In genomic region chr1:173317925-173318477, GRCm38 (mm10) we compare ENCODE assay signal across 40 mouse cellular contexts. TPM values are rescaled to one million over a fixed set of nuclear protein-coding genes. Genes with fewer than 3 reads are reported as not detected.
"Had no signal": no experiment of that assay in that cellular context is flagged by ENCODE, and none has a peak within 500 bp of the region (broad histone marks: within the 10 kb centered on the region; RNA-seq: fewer than 3 reads in every experiment).

No protein-coding gene starts in this region.

- H3K4me3 ChIP-seq: gastrocnemius, adult 2 months; heart, embryonic 13.5 days; heart, embryonic 15.5 days; hindbrain, embryonic 13.5 days; hindbrain, embryonic 15.5 days; kidney, embryonic 15.5 days; left cerebral cortex, adult 2 months; limb, embryonic 13.5 days; limb, embryonic 15.5 days; liver, embryonic 13.5 days; liver, embryonic 15.5 days had no signal

- H3K27ac ChIP-seq: gastrocnemius, adult 2 months; heart, embryonic 13.5 days; heart, embryonic 15.5 days; hindbrain, embryonic 13.5 days; hindbrain, embryonic 15.5 days; hindbrain, postnatal 0 days; kidney, embryonic 15.5 days; kidney, postnatal 0 days; left cerebral cortex, adult 2 months; limb, embryonic 13.5 days; limb, embryonic 15.5 days; liver, embryonic 13.5 days; liver, embryonic 15.5 days had no signal

- H3K9me3 ChIP-seq: heart, embryonic 13.5 days; heart, embryonic 15.5 days; hindbrain, embryonic 13.5 days; hindbrain, embryonic 15.5 days; kidney, embryonic 15.5 days; limb, embryonic 13.5 days; limb, embryonic 15.5 days; liver, embryonic 13.5 days; liver, embryonic 15.5 days had no signal

- H3K9ac ChIP-seq: heart, embryonic 13.5 days; heart, embryonic 15.5 days; hindbrain, embryonic 13.5 days; hindbrain, embryonic 15.5 days; kidney, embryonic 15.5 days; limb, embryonic 13.5 days; limb, embryonic 15.5 days; liver, embryonic 13.5 days; liver, embryonic 15.5 days had no signal

- H3K36me3 ChIP-seq: heart, embryonic 13.5 days; heart, embryonic 15.5 days; hindbrain, embryonic 13.5 days; hindbrain, embryonic 15.5 days; kidney, embryonic 15.5 days; limb, embryonic 13.5 days; limb, embryonic 15.5 days; liver, embryonic 13.5 days; liver, embryonic 15.5 days had no signal

- H3K27me3 ChIP-seq: heart, embryonic 13.5 days; heart, embryonic 15.5 days; hindbrain, embryonic 13.5 days; hindbrain, embryonic 15.5 days; kidney, embryonic 15.5 days; limb, embryonic 13.5 days; limb, embryonic 15.5 days; liver, embryonic 13.5 days; liver, embryonic 15.5 days had no signal

- ATAC-seq: hindbrain, postnatal 0 days; intestine, embryonic 16.5 days had no signal

- H3K4me1 ChIP-seq: heart, embryonic 13.5 days; heart, embryonic 15.5 days; kidney, embryonic 15.5 days; limb, embryonic 13.5 days; limb, embryonic 15.5 days; liver, embryonic 15.5 days had no signal

- DNase-seq: gastrocnemius, adult 2 months; gastrocnemius, postnatal 10 days; gastrocnemius, postnatal 25 days; heart, adult 18-20 months; heart, postnatal 14 days; heart, postnatal 36 days; kidney, adult 11 months; kidney, adult 2 months; kidney, adult 9 months; kidney, postnatal 14 days; kidney, postnatal 36 days; layer of hippocampus, adult 9-11 months; liver, embryonic 13.5 days had no signal

RNA-seq across cellular contexts. Expression of gene Ackr1, which starts 15.5 kb away (rescaled TPM):
- total RNA-seq: granulocyte monocyte progenitor cell, adult 5-6 weeks; hematopoietic stem cell, adult 5-6 weeks had no signal

RNA-seq across cellular contexts. Expression of gene Mptx2, which starts 40.4 kb away (rescaled TPM):
- total RNA-seq: gastrocnemius, adult 2 months; gastrocnemius, postnatal 10 days; gastrocnemius, postnatal 25 days; gastrocnemius, postnatal 4 days; granulocyte monocyte progenitor cell, adult 5-6 weeks; heart, adult 18-20 months; heart, postnatal 14 days; heart, postnatal 36 days; hematopoietic stem cell, adult 5-6 weeks; hindbrain, postnatal 0 days; layer of hippocampus, adult 18-20 months; layer of hippocampus, adult 8-10 months; layer of hippocampus, postnatal 14 days; left cerebral cortex, adult 2 months; left cerebral cortex, postnatal 14 days; left cerebral cortex, postnatal 36 days had no signal
- polyA plus RNA-seq: heart, embryonic 11.5 days; heart, embryonic 13.5 days; heart, embryonic 15.5 days; heart, postnatal 0 days; hindbrain, embryonic 11.5 days; hindbrain, embryonic 13.5 days; hindbrain, embryonic 15.5 days; hindbrain, postnatal 0 days; intestine, embryonic 14.5 days; intestine, embryonic 16.5 days; kidney, adult 2 months; kidney, embryonic 15.5 days; kidney, postnatal 0 days; limb, embryonic 11.5 days; limb, embryonic 13.5 days; limb, embryonic 15.5 days; liver, embryonic 11.5 days; liver, embryonic 13.5 days; liver, embryonic 15.5 days had no signal

RNA-seq across cellular contexts. Expression of gene Olfr418, which starts 52.2 kb away (rescaled TPM):
- total RNA-seq: gastrocnemius, adult 2 months; gastrocnemius, postnatal 10 days; gastrocnemius, postnatal 25 days; gastrocnemius, postnatal 4 days; granulocyte monocyte progenitor cell, adult 5-6 weeks; heart, adult 18-20 months; heart, postnatal 14 days; heart, postnatal 36 days; hematopoietic stem cell, adult 5-6 weeks; hindbrain, postnatal 0 days; layer of hippocampus, adult 18-20 months; layer of hippocampus, adult 8-10 months; layer of hippocampus, postnatal 14 days; left cerebral cortex, adult 2 months; left cerebral cortex, postnatal 14 days; left cerebral cortex, postnatal 36 days had no signal
- polyA plus RNA-seq: heart, embryonic 11.5 days; heart, embryonic 13.5 days; heart, embryonic 15.5 days; heart, postnatal 0 days; hindbrain, embryonic 11.5 days; hindbrain, embryonic 13.5 days; hindbrain, embryonic 15.5 days; intestine, embryonic 14.5 days; intestine, embryonic 16.5 days; kidney, adult 2 months; kidney, embryonic 15.5 days; kidney, postnatal 0 days; large intestine, adult 2 months; limb, embryonic 11.5 days; limb, embryonic 13.5 days; limb, embryonic 15.5 days; liver, embryonic 11.5 days; liver, embryonic 13.5 days; liver, embryonic 15.5 days had no signal
